Mouse (Mus musculus): ENCODE results near the gene Skp2. TPM values are rescaled to one million over a fixed set of nuclear protein-coding genes. Genes with fewer than 3 reads are reported as not detected.

The Skp2 gene
- polyA plus RNA-seq, 1 experiment from 2014 or later, result 105 TPM

GRCm38 (mm10) chr15:9122989-9123388, 32.2 kb downstream of the Skp2 start:
- no peaks in the 10 kb centered on the region for H3K9me3 ChIP-seq (ENCODE audit: control insufficient read depth, low read length)
- peaks cover 14% of the 10 kb centered on the region for H3K36me3 ChIP-seq (ENCODE audit: control insufficient read depth, insufficient read depth, low read length)
- H3K4me2 ChIP-seq (ENCODE audit: low read depth), result no peak overlapping the region
- no peak overlapping the region for H3K9ac ChIP-seq (ENCODE audit: low read length)
- H3K27me3 ChIP-seq (ENCODE audit: control insufficient read depth, insufficient read depth, low read length), result no peaks in the 10 kb centered on the region
- H3K4me1 ChIP-seq (ENCODE audit: control insufficient read depth, insufficient read depth, low read length), result no peaks in the 10 kb centered on the region
- DNase-seq (ENCODE audit: low spot score) (no peak), ATAC-seq (ENCODE audit: insufficient read depth, low FRiP score, low TSS enrichment) (no peak)
- no peak overlapping the region for H3K4me3 ChIP-seq (ENCODE audit: low read depth, low read length)
- WGBS, result 91% methylated on average over 4 of the region's 4 CpGs
- H3K27ac ChIP-seq (ENCODE audit: low read depth, low read length), result no peak overlapping the region

GRCm38 (mm10) chr15:9120081-9120480, 35.1 kb downstream of the Skp2 start:
- no peak overlapping the region for H3K4me3 ChIP-seq (ENCODE audit: low read depth, low read length)
- WGBS, result 93% methylated on average over 2 of the region's 2 CpGs
- H3K4me1 ChIP-seq (ENCODE audit: control insufficient read depth, insufficient read depth, low read length), result no peaks in the 10 kb centered on the region
- H3K9ac ChIP-seq (ENCODE audit: low read length), result no peak overlapping the region
- H3K27me3 ChIP-seq (ENCODE audit: control insufficient read depth, insufficient read depth, low read length), result no peaks in the 10 kb centered on the region
- DNase-seq (ENCODE audit: low spot score), result peak; percentile 54
- ATAC-seq (ENCODE audit: insufficient read depth, low FRiP score, low TSS enrichment), result 0 out of 2 replicates have a peak, but pooled peaks have one; percentile 45
- H3K4me2 ChIP-seq (ENCODE audit: low read depth), result no peak overlapping the region
- H3K36me3 ChIP-seq (ENCODE audit: control insufficient read depth, insufficient read depth, low read length), result peaks cover 19% of the 10 kb centered on the region
- no peak overlapping the region for H3K27ac ChIP-seq (ENCODE audit: low read depth, low read length)
- no peaks in the 10 kb centered on the region for H3K9me3 ChIP-seq (ENCODE audit: control insufficient read depth, low read length)

DNA sequence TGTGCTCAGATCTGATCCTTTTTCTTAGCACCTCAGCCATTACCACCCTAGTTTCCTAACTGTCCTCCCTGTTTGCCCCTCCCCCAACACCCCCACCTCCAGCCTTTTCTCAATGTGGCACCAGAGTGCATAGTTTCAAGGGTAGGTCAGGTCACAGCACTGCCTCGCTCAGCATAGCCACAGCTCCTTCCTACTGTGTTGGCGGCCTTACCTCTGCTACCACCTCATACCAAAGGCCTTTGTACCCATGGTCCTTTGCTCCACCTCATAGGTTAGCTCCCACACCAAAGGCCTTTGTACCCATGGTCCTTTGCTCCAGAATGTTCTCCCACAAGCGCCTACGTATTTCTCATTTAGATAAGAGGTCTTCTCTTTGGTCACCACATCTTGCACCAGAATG, 36.4 kb downstream of the Skp2 start:
- Histone ChIP-seq H3K9me3 (ENCODE audit: control insufficient read depth, low read length) (no peaks in the 10 kb centered on the region), H3K27ac (ENCODE audit: low read depth, low read length) (no peak overlapping the region), H3K9ac (ENCODE audit: low read length) (no peak overlapping the region), H3K4me1 (ENCODE audit: control insufficient read depth, insufficient read depth, low read length) (no peaks in the 10 kb centered on the region), H3K27me3 (ENCODE audit: control insufficient read depth, insufficient read depth, low read length) (no peaks in the 10 kb centered on the region), H3K36me3 (ENCODE audit: control insufficient read depth, insufficient read depth, low read length) (peaks cover 23% of the 10 kb centered on the region), H3K4me3 (ENCODE audit: low read depth, low read length) (no peak overlapping the region), H3K4me2 (ENCODE audit: low read depth) (no peak overlapping the region)
- no peak for DNase-seq (ENCODE audit: low spot score)
- 91% methylated on average over 4 of the region's 4 CpGs for WGBS
- no peak for ATAC-seq (ENCODE audit: insufficient read depth, low FRiP score, low TSS enrichment)

DNA sequence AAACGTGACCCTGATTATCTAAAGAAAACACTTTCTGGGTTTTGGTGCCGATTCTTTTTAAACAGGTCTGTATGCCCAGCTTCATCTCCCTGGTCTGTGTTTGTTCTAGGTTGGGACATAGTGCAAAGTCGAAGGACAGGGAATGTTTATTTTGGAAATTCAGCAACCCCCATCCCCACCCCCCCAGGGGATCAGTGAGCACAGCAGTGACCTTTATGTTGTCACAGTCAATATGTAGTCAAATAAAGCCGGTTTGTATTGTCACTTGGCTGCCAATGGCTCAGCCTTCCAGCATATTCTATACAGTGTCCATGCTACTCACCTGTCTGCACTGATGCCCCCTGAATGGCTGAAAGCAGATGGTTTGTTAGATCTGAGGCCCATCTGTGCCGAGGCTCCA, 40.6 kb downstream of the Skp2 start:
- Histone ChIP-seq H3K27me3 (ENCODE audit: control insufficient read depth, insufficient read depth, low read length) (no peaks in the 10 kb centered on the region), H3K27ac (ENCODE audit: low read depth, low read length) (no peak overlapping the region), H3K9me3 (ENCODE audit: control insufficient read depth, low read length) (no peaks in the 10 kb centered on the region), H3K4me2 (ENCODE audit: low read depth) (no peak overlapping the region), H3K36me3 (ENCODE audit: control insufficient read depth, insufficient read depth, low read length) (peaks cover 12% of the 10 kb centered on the region), H3K4me1 (ENCODE audit: control insufficient read depth, insufficient read depth, low read length) (no peaks in the 10 kb centered on the region), H3K4me3 (ENCODE audit: low read depth, low read length) (no peak overlapping the region), H3K9ac (ENCODE audit: low read length) (no peak overlapping the region)
- 75% methylated on average over 5 of the region's 5 CpGs for WGBS
- DNase-seq (ENCODE audit: low spot score), result no peak
- no peak for ATAC-seq (ENCODE audit: insufficient read depth, low FRiP score, low TSS enrichment)

DNA sequence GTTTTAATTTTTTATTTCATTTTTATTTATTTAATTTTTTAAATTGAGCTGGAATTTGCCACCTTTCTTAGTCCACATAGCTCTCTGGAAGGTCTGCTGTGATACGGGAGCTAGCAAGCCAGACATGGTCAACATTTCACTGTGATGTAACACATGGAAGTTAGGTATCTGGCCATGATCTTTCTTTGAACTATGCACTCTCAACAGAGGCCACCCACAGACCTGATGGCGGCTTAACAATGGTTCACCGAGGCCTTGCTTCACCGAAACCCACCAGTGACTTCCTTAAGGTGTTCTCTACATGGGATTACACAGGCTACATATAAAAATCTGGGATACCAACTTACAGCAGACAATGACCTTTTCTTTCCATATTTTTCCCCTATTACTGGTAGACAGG, 41.1 kb downstream of the Skp2 start:
- H3K9ac ChIP-seq (ENCODE audit: low read length), result no peak overlapping the region
- H3K9me3 ChIP-seq (ENCODE audit: control insufficient read depth, low read length), result no peaks in the 10 kb centered on the region
- no peak overlapping the region for H3K4me2 ChIP-seq (ENCODE audit: low read depth)
- 87% methylated on average over 4 of the region's 4 CpGs for WGBS
- no peak overlapping the region for H3K4me3 ChIP-seq (ENCODE audit: low read depth, low read length)
- ATAC-seq (ENCODE audit: insufficient read depth, low FRiP score, low TSS enrichment) (no peak), DNase-seq (ENCODE audit: low spot score) (no peak)
- peaks cover 12% of the 10 kb centered on the region for H3K36me3 ChIP-seq (ENCODE audit: control insufficient read depth, insufficient read depth, low read length)
- no peak overlapping the region for H3K27ac ChIP-seq (ENCODE audit: low read depth, low read length)
- no peaks in the 10 kb centered on the region for H3K27me3 ChIP-seq (ENCODE audit: control insufficient read depth, insufficient read depth, low read length)
- no peaks in the 10 kb centered on the region for H3K4me1 ChIP-seq (ENCODE audit: control insufficient read depth, insufficient read depth, low read length)

GRCm38 (mm10) chr15:9113556-9113955, 41.7 kb downstream of the Skp2 start:
- Histone ChIP-seq H3K4me3 (ENCODE audit: low read depth, low read length) (no peak overlapping the region), H3K27ac (ENCODE audit: low read depth, low read length) (no peak overlapping the region), H3K9ac (ENCODE audit: low read length) (no peak overlapping the region), H3K36me3 (ENCODE audit: control insufficient read depth, insufficient read depth, low read length) (peaks cover 9% of the 10 kb centered on the region), H3K9me3 (ENCODE audit: control insufficient read depth, low read length) (no peaks in the 10 kb centered on the region), H3K4me1 (ENCODE audit: control insufficient read depth, insufficient read depth, low read length) (no peaks in the 10 kb centered on the region), H3K27me3 (ENCODE audit: control insufficient read depth, insufficient read depth, low read length) (no peaks in the 10 kb centered on the region), H3K4me2 (ENCODE audit: low read depth) (no peak overlapping the region)
- DNase-seq (ENCODE audit: low spot score) (no peak), ATAC-seq (ENCODE audit: insufficient read depth, low FRiP score, low TSS enrichment) (no peak)
- 90% methylated on average over 9 of the region's 9 CpGs for WGBS

DNA sequence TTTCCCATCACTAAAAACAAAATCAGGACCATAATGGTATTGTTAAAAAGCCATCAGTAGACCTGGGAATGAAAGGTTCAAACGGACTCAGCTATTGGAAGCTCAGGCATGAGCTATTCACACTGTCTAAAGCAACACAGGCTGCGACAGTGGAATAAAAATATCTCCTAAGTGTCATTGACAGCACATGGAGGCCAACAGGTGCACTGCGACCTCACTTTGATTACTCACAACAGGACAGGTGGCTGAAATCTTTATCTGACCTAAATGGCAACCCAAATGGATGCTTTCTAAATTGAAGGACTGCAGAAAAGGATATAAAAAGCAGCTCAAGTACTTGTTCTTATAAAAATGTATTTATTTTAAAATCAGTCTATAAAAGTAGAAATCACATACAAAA, 43.6 kb downstream of the Skp2 start:
- no peak for DNase-seq (ENCODE audit: low spot score)
- no peaks in the 10 kb centered on the region for H3K27me3 ChIP-seq (ENCODE audit: control insufficient read depth, insufficient read depth, low read length)
- no peaks in the 10 kb centered on the region for H3K4me1 ChIP-seq (ENCODE audit: control insufficient read depth, insufficient read depth, low read length)
- H3K4me2 ChIP-seq (ENCODE audit: low read depth), result no peak overlapping the region
- 81% methylated on average over 3 of the region's 3 CpGs for WGBS
- H3K4me3 ChIP-seq (ENCODE audit: low read depth, low read length), result no peak overlapping the region
- ATAC-seq (ENCODE audit: insufficient read depth, low FRiP score, low TSS enrichment), result no peak
- peaks cover 9% of the 10 kb centered on the region for H3K36me3 ChIP-seq (ENCODE audit: control insufficient read depth, insufficient read depth, low read length)
- no peaks in the 10 kb centered on the region for H3K9me3 ChIP-seq (ENCODE audit: control insufficient read depth, low read length)
- no peak overlapping the region for H3K9ac ChIP-seq (ENCODE audit: low read length)
- H3K27ac ChIP-seq (ENCODE audit: low read depth, low read length), result no peak overlapping the region

- no peaks in the 10 kb centered on the region for H3K4me1 ChIP-seq (ENCODE audit: control insufficient read depth, insufficient read depth, low read length)
- H3K4me3 ChIP-seq (ENCODE audit: low read depth, low read length), result no peak overlapping the region
- 89% methylated on average over 6 of the region's 6 CpGs for WGBS
- ATAC-seq (ENCODE audit: insufficient read depth, low FRiP score, low TSS enrichment) (no peak), DNase-seq (ENCODE audit: low spot score) (no peak)
- H3K27me3 ChIP-seq (ENCODE audit: control insufficient read depth, insufficient read depth, low read length), result no peaks in the 10 kb centered on the region
- no peaks in the 10 kb centered on the region for H3K9me3 ChIP-seq (ENCODE audit: control insufficient read depth, low read length)
- no peak overlapping the region for H3K27ac ChIP-seq (ENCODE audit: low read depth, low read length)
- peaks cover 7% of the 10 kb centered on the region for H3K36me3 ChIP-seq (ENCODE audit: control insufficient read depth, insufficient read depth, low read length)
- H3K4me2 ChIP-seq (ENCODE audit: low read depth), result no peak overlapping the region
- H3K9ac ChIP-seq (ENCODE audit: low read length), result no peak overlapping the region
Measured at GRCm38 (mm10) chr15:9110526-9111347, 44.5 kb downstream of the Skp2 start.
